Mouse (Mus musculus): Measurements from ENCODE around the gene Rbfox3. TPM values are rescaled to one million over a fixed set of nuclear protein-coding genes. Genes with fewer than 3 reads are reported as not detected.
A peak's percentile ranks its signal among the peaks of the same experiment; 100 is the strongest.

Rbfox3 gene
- polyA plus RNA-seq, 1 experiment from 2014 or later, result 0.26 TPM

- WGBS, result 56% methylated on average over 5 of the region's 5 CpGs
- Histone ChIP-seq H3K27ac (ENCODE audit: poor library complexity, severe bottlenecking) (no peak overlapping the region), H3K9me3 (replicated peaks) (no peaks in the 10 kb centered on the region), H3K27me3 (replicated peaks) (peaks cover 71% of the 10 kb centered on the region), H3K4me1 (replicated peaks) (no peaks in the 10 kb centered on the region), H3K36me3 (no peaks in the 10 kb centered on the region), H3K4me3 (no peak overlapping the region), H3K9ac (no peak overlapping the region), H3K4me2 (no peak overlapping the region)
- ATAC-seq (ENCODE audit: insufficient number of reproducible peaks, low FRiP score), result no peak
Measured at GRCm38 (mm10) chr11:118598726-118599125, 312.7 kb downstream of the Rbfox3 start.

GRCm38 (mm10) chr11:118584826-118585225 lies 326.6 kb downstream of the Rbfox3 start:
- Histone ChIP-seq H3K27me3 (replicated peaks) (peaks cover 12% of the 10 kb centered on the region), H3K36me3 (no peaks in the 10 kb centered on the region), H3K9me3 (replicated peaks) (no peaks in the 10 kb centered on the region), H3K9ac (no peak overlapping the region), H3K4me3 (no peak overlapping the region), H3K27ac (ENCODE audit: poor library complexity, severe bottlenecking) (no peak overlapping the region), H3K4me2 (no peak overlapping the region), H3K4me1 (replicated peaks) (no peaks in the 10 kb centered on the region)
- WGBS, result 7% methylated on average over 15 of the region's 15 CpGs
- no peak for ATAC-seq (ENCODE audit: insufficient number of reproducible peaks, low FRiP score)

DNA sequence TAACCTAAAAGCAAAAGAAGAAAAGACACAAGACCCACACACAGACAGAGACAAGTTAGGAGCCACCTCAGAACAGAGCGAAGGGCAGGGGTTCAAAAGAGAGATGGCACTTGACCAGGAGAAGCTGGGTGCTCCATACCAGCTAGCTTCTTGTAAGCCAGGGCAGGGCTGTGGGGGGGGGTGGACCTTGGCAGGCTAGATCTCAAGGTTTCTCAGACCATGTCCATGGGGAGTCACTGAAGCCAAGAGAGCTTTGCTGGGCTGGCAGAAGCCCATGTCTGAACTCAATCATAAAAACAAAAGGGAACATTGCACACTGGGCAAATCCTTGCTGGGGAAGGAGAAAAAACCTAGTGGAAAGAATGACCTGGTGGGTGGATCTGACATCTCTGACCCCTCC lies 327.4 kb downstream of the Rbfox3 start:
- ATAC-seq (ENCODE audit: insufficient number of reproducible peaks, low FRiP score), result no peak
- no peak overlapping the region for H3K27ac ChIP-seq (ENCODE audit: poor library complexity, severe bottlenecking)
- no peaks in the 10 kb centered on the region for H3K36me3 ChIP-seq
- WGBS, result 89% methylated on average over 1 of the region's 1 CpGs
- no peak overlapping the region for H3K4me3 ChIP-seq
- no peak overlapping the region for H3K9ac ChIP-seq
- H3K27me3 ChIP-seq (replicated peaks), result peaks cover 16% of the 10 kb centered on the region
- H3K9me3 ChIP-seq (replicated peaks), result no peaks in the 10 kb centered on the region
- H3K4me1 ChIP-seq (replicated peaks), result no peaks in the 10 kb centered on the region
- H3K4me2 ChIP-seq, result no peak overlapping the region

DNA sequence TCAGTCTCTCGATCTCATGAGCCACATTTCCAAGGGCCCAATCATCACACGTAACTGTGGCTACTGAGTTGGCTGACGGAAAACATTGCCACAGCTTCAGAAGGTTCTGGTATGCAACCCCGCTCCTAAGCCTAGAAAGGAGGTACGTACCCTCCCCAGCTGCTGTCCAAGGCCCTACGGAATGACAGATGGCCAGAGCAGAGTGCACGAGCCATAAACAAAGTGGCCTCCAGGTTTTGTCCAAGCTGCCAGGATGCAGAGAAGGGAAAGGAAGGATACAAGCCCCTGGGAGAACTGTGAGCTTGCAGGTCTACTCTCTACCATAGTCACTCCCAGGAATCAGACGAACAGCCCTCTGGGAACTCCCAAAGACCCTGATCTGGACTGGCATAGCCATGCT lies 327.8 kb downstream of the Rbfox3 start:
- H3K27me3 ChIP-seq (replicated peaks), result peaks cover 20% of the 10 kb centered on the region
- H3K4me3 ChIP-seq, result no peak overlapping the region
- ATAC-seq (ENCODE audit: insufficient number of reproducible peaks, low FRiP score), result no peak
- no peak overlapping the region for H3K9ac ChIP-seq
- WGBS, result 76% methylated on average over 8 of the region's 8 CpGs
- H3K36me3 ChIP-seq, result no peaks in the 10 kb centered on the region
- no peaks in the 10 kb centered on the region for H3K4me1 ChIP-seq (replicated peaks)
- H3K9me3 ChIP-seq (replicated peaks), result no peaks in the 10 kb centered on the region
- H3K27ac ChIP-seq (ENCODE audit: poor library complexity, severe bottlenecking), result no peak overlapping the region
- H3K4me2 ChIP-seq, result no peak overlapping the region

DNA sequence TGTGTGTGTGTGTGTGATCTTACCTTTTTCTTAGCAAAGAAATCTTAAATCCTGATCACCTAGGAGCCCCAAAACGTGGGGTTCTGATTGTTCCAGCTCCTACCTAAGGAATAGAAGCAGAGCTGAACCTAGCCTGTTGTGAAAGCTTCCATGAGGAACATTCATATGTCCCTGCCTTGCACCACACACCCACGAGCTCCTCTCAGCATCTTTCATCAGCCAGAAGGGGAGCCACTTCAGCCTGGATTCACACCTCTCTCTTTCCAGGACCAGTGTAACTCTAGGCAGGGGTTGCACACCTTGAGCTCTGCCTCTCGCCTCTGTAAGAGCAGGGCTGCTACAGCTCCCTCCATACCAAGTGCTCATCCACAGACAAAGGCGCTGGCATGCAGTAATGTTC lies 330.4 kb downstream of the Rbfox3 start:
- Histone ChIP-seq H3K27me3 (replicated peaks) (peaks cover 41% of the 10 kb centered on the region), H3K4me3 (no peak overlapping the region), H3K27ac (ENCODE audit: poor library complexity, severe bottlenecking) (no peak overlapping the region), H3K9me3 (replicated peaks) (no peaks in the 10 kb centered on the region), H3K36me3 (no peaks in the 10 kb centered on the region), H3K4me1 (replicated peaks) (no peaks in the 10 kb centered on the region), H3K4me2 (no peak overlapping the region), H3K9ac (no peak overlapping the region)
- no peak for ATAC-seq (ENCODE audit: insufficient number of reproducible peaks, low FRiP score)
- WGBS, result 36% methylated on average over 4 of the region's 4 CpGs

GRCm38 (mm10) chr11:118579622-118580021 lies 331.8 kb downstream of the Rbfox3 start:
- H3K9ac ChIP-seq, result no peak overlapping the region
- H3K27me3 ChIP-seq (replicated peaks), result peaks cover 55% of the 10 kb centered on the region
- H3K4me1 ChIP-seq (replicated peaks), result no peaks in the 10 kb centered on the region
- no peaks in the 10 kb centered on the region for H3K9me3 ChIP-seq (replicated peaks)
- no peak overlapping the region for H3K27ac ChIP-seq (ENCODE audit: poor library complexity, severe bottlenecking)
- no peak overlapping the region for H3K4me3 ChIP-seq
- WGBS, result 71% methylated on average over 8 of the region's 8 CpGs
- H3K4me2 ChIP-seq, result no peak overlapping the region
- no peak for ATAC-seq (ENCODE audit: insufficient number of reproducible peaks, low FRiP score)
- no peaks in the 10 kb centered on the region for H3K36me3 ChIP-seq

DNA sequence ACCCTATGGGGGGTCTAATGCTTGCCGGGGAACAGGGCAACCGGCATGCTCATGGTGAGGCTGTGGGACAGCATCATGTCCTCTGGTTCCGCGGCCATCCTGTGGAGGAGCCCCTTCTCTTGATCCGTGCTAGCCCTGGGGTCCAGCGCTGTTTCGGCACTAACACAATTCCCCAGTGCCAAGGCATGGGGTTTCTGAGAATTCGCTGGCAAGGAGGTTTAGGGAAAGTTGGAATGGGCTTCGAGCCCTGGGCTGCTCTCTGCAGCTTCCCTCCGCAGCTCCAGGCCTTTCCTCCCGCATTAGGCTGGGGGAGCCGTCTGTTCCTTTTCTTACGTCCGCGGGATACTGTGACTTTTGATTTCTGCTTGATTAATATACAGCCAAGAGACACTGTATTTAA lies 334.1 kb downstream of the Rbfox3 start:
- H3K27me3 ChIP-seq (replicated peaks), result peaks cover 79% of the 10 kb centered on the region
- no peak overlapping the region for H3K9ac ChIP-seq
- WGBS, result 65% methylated on average over 15 of the region's 15 CpGs
- no peaks in the 10 kb centered on the region for H3K4me1 ChIP-seq (replicated peaks)
- H3K4me2 ChIP-seq, result no peak overlapping the region
- no peaks in the 10 kb centered on the region for H3K9me3 ChIP-seq (replicated peaks)
- ATAC-seq (ENCODE audit: insufficient number of reproducible peaks, low FRiP score), result no peak
- H3K36me3 ChIP-seq, result no peaks in the 10 kb centered on the region
- H3K27ac ChIP-seq (ENCODE audit: poor library complexity, severe bottlenecking), result no peak overlapping the region
- no peak overlapping the region for H3K4me3 ChIP-seq

- Histone ChIP-seq H3K36me3 (no peaks in the 10 kb centered on the region), H3K9me3 (replicated peaks) (no peaks in the 10 kb centered on the region), H3K9ac (no peak overlapping the region), H3K27ac (ENCODE audit: poor library complexity, severe bottlenecking) (no peak overlapping the region), H3K4me1 (replicated peaks) (no peaks in the 10 kb centered on the region), H3K4me3 (no peak overlapping the region), H3K27me3 (replicated peaks) (peaks cover 82% of the 10 kb centered on the region), H3K4me2 (no peak overlapping the region)
- ATAC-seq (ENCODE audit: insufficient number of reproducible peaks, low FRiP score), result no peak
- WGBS, result 60% methylated on average over 8 of the region's 8 CpGs
Measured at GRCm38 (mm10) chr11:118576611-118577010, 334.8 kb downstream of the Rbfox3 start.

DNA sequence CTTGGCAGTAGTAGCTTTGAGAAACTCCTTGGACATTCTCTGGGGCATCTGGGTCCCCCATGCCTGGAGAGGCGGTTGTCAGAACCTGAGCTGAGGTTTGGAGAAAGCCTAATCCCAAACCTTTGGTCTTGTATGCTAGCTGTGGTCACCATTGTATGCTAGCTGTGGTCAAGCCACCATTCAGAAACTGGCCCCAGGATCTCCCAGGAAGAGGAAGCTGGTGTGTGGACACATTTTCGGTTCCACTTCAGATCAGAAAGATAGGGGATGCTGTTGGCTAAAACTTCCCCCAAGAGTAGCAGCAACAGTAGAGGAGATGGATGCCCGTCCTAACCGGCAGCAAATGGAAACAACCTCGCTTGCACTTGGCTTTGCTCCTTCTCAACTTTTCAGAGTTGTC lies 337.0 kb downstream of the Rbfox3 start:
- H3K27ac ChIP-seq (ENCODE audit: poor library complexity, severe bottlenecking), result no peak overlapping the region
- no peaks in the 10 kb centered on the region for H3K9me3 ChIP-seq (replicated peaks)
- 0 out of 2 replicates have a peak, but pooled peaks cover 6% of the 10 kb centered on the region for H3K4me1 ChIP-seq (replicated peaks)
- H3K4me2 ChIP-seq, result no peak overlapping the region
- peaks cover 92% of the 10 kb centered on the region for H3K27me3 ChIP-seq (replicated peaks)
- no peak overlapping the region for H3K4me3 ChIP-seq
- no peak overlapping the region for H3K9ac ChIP-seq
- ATAC-seq (ENCODE audit: insufficient number of reproducible peaks, low FRiP score), result no peak
- WGBS, result 74% methylated on average over 5 of the region's 5 CpGs
- no peaks in the 10 kb centered on the region for H3K36me3 ChIP-seq

DNA sequence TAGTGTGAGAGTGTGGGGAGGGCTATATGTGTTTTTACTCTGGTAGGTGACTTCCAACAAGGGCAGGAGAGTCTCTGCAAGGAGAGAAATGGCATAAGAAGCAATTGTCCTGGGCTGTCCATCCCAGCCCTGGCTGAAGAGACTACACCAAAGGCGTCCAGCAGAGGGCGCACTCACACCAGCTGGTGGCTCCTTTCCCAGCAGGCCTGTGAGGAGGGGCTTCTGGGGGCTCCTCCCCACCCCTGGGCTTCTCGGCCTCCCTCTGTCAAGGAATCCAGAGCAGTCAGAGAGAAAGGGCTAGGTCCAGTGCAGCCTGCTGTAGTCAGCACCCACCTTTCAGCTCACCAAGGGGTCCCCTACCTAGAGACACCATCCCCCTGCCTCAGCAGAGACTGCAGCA lies 337.8 kb downstream of the Rbfox3 start:
- Histone ChIP-seq H3K27me3 (replicated peaks) (peaks cover 95% of the 10 kb centered on the region), H3K36me3 (no peaks in the 10 kb centered on the region), H3K4me1 (replicated peaks) (0 out of 2 replicates have a peak, but pooled peaks cover 9% of the 10 kb centered on the region), H3K9ac (no peak overlapping the region), H3K4me2 (no peak overlapping the region), H3K27ac (ENCODE audit: poor library complexity, severe bottlenecking) (no peak overlapping the region), H3K9me3 (replicated peaks) (no peaks in the 10 kb centered on the region), H3K4me3 (no peak overlapping the region)
- no peak for ATAC-seq (ENCODE audit: insufficient number of reproducible peaks, low FRiP score)
- WGBS, result 0% methylated on average over 3 of the region's 3 CpGs

- peaks cover 100% of the 10 kb centered on the region for H3K27me3 ChIP-seq (replicated peaks)
- H3K9ac ChIP-seq, result no peak overlapping the region
- WGBS, result 59% methylated on average over 7 of the region's 7 CpGs
- H3K4me1 ChIP-seq (replicated peaks), result 0 out of 2 replicates have a peak, but pooled peaks cover 9% of the 10 kb centered on the region
- H3K4me2 ChIP-seq, result no peak overlapping the region
- no peaks in the 10 kb centered on the region for H3K9me3 ChIP-seq (replicated peaks)
- H3K27ac ChIP-seq (ENCODE audit: poor library complexity, severe bottlenecking), result no peak overlapping the region
- no peak overlapping the region for H3K4me3 ChIP-seq
- H3K36me3 ChIP-seq, result no peaks in the 10 kb centered on the region
- no peak for ATAC-seq (ENCODE audit: insufficient number of reproducible peaks, low FRiP score)
Measured at GRCm38 (mm10) chr11:118573000-118573399, 338.4 kb downstream of the Rbfox3 start.

- peak overlapping the region; percentile 11 for H3K4me3 ChIP-seq
Measured at GRCm38 (mm10) chr11:118570164-118570563, 341.2 kb downstream of the Rbfox3 start.

More at GRCm38 (mm10) chr11:118570164-118570563, 341.2 kb downstream of the Rbfox3 start:
- Histone ChIP-seq H3K9ac (no peak overlapping the region), H3K4me1 (replicated peaks) (0 out of 2 replicates have a peak, but pooled peaks cover 9% of the 10 kb centered on the region), H3K27me3 (replicated peaks) (peaks cover 97% of the 10 kb centered on the region), H3K9me3 (replicated peaks) (no peaks in the 10 kb centered on the region), H3K27ac (ENCODE audit: poor library complexity, severe bottlenecking) (no peak overlapping the region), H3K4me2 (peak overlapping the region; percentile 33; the same call in 1 of the 2 replicates), H3K36me3 (no peaks in the 10 kb centered on the region)
- 2% methylated on average over 27 of the region's 27 CpGs for WGBS
- 0 out of 2 replicates have a peak, but pooled peaks have one; percentile 11 for ATAC-seq (ENCODE audit: insufficient number of reproducible peaks, low FRiP score)

All from heart, embryonic 12.5 days (tissue).